Mouse (Mus musculus) frontal cortex, postnatal 10 days (tissue): ENCODE data around the gene Trim69.

Experiments used
- DNase-seq, 2 experiments: peaks; one replicate each; pipeline ENCODE4 v3.0.0; 2022; ENCODE audit warnings: low spot score in 2 of 2, mixed read lengths in 1 of 2

Trim69 gene

DNA sequence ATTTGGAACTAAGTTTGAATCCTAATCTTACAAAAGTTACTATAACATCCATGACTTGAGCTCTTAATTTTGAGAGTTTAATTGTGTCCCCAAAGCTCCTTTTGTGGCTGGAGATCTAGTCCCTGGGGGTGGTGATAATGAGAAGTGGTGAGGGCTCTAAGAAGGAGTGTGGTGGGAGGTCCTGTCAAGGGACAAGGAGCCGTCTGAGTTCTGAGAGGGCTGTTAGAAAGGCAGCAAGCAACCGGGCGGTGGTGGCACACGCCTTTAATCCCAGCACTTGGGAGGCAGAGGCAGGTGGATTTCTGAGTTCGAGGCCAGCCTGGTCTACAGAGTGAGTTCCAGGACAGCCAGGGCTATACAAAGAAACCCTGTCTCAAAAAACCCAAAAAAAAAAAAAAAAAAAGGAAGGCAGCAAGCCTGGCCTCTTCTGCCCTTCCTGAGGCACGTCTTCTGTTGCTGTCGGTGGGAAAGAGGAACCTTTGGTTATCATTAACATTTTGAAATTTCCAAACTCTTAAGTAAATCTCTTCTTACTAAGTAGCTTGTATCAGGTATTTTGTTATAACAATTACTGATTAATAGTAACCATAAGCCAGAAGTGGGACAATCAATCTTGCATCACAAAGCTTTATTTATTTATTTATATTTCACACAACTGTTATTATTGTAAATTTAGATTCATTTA is 6.7 kb upstream of the Trim69 start:
- no peak for DNase-seq

DNA sequence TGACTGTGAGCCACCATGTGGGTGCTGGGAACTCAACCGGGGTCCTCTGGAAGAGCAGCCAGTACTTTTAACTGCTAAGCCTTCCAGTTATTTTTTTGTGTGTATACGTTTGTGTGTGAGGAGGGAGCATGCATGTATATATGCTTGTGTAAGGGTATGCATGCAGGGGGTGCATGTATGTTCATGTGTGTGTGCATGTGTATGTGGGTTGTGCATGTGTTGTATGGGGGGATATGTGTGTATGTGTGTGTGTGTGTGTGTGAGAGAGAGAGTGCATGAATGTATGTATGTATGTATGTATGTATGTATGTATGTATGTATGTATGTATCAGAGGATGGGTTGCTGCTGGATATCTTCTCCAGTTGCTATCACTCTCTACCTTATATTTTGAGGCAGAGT is 6.0 kb upstream of the Trim69 start:
- DNase-seq: no peak

GRCm38 (mm10) chr2:122155292-122155691 is 5.2 kb upstream of the Trim69 start:
- no peak for DNase-seq

DNA sequence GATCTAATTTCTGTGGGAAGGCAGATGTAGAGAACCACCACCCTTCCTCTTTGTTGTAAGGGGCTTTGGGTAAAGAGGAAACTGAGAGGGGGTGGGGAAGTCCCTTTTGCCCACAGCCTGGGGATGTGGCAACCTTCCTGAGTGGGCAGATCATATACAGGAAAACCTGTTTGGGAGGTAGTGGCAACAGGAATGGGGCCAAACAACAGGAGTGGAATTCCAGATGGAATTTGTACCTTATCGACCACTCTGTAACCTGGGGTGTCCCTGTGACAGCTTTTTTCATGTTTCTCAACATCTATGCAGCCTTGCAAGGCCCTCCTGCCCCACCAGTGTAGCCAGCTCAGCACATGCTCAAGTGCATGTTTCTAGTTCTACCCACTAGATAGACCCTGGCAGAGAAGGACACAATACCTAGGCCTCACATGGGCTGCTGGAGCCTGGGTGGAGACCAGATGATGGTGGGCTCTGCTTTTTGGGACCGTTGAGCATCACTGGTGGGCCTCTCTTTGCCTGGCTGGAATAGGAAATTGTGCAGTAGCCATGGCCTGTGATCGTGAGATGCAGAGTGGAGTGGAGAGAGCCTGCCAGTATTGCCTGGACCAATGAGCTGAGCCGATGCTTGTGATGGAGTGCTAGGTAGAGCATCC is 4.3 kb upstream of the Trim69 start:
- no peak for DNase-seq

DNA sequence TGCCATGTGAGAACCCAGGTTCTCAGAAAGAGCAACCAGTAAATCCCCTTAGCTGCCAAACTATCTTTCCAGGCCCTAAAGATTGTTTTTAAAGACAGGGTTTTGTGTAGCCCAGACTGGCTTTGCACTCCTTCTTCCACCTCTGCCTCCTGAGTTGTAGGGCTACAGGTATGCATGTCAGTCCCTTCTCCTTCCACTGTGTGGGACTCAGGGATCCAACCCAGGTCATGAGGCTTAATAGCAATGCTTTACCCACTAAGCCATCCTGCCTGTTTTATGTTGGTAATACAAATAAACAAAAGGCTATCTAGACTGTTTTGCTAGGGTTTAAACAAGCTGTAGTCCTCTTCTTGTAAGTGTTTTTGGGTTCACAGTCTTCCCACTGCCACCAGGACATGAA is 2.9 kb upstream of the Trim69 start:
- no peak for DNase-seq

DNA sequence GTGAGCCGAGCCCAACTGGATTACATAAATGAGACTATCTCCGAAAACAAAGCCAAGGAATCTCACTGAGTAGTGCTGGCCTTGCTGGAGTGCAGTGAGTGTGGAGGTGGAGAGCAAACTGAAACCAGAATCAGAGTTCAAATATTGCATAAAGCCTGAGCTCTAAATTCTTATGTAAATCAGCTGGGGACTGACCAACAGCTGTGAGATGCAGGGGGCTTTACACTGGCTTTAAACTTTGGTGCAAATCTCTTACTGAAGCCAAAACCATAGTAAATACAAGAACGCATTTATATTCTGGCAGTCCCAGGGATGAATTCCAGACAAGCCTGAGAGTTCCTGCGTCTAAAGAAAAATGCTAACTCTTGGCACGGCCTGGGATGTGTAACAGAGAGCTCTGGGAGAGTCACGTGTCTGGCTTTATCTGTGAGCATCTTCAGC is 2.1 kb upstream of the Trim69 start:
- no peak for DNase-seq

GRCm38 (mm10) chr2:122159667-122160066 is 833 bp upstream of the Trim69 start:
- no peak for DNase-seq

- DNase-seq: no peak
Observed at GRCm38 (mm10) chr2:122161542-122161941, 1.0 kb downstream of the Trim69 start.

DNA sequence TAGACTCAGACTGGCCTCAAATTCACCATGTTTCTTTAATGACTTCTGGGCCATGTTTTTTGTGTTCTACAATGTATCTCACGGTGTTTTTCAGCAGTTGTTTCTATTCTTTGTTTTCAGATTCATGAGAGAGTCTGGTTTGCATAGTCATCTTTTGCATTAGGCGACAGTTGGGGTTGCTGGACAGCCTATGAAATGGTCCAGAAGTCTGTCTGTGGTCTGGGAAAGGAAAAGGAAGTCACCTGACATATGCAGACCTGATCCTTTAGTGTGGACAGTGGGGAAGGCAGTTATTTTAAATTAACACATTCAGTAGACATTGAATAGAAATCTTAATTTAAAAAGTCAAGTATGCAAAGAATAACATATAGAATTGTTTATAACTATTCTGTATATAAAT is 2.0 kb downstream of the Trim69 start:
- no peak for DNase-seq

DNA sequence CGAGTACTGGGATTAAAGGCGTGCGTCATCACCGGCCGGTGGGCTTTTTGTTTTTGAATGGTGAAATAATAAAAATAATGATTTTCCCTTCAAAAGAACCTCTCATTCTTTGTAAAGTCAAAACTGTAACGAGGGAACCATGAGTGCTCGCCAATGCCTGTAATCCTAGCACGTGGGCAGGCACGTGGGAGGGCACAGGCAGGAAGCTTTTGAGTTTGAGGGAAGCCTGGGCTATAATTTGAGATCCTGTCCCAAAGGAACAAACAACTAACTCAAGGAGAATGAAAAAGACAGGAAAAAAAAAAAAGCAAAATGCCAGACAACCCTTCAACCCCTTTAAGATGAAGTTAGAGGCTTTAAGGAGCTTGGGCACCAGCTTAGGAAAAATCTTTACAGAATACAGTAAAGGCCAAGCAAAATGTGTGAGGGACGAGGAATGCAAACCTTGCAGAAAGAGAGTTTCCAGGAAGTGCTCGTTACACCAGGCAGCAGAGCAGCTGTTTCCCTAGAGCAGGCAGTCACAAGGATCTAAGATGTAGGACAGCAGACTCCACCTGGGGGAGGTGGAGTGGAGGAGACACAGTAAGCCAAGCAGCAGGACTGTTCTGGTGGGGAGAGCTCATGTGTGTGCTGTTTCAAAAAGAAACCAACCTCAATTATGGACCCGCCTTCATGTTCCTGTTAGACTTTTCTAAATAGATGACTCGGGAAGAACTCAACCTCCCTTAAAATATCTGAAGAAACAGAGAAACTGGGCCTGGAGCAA is 3.1 kb downstream of the Trim69 start:
- DNase-seq: no peak

DNA sequence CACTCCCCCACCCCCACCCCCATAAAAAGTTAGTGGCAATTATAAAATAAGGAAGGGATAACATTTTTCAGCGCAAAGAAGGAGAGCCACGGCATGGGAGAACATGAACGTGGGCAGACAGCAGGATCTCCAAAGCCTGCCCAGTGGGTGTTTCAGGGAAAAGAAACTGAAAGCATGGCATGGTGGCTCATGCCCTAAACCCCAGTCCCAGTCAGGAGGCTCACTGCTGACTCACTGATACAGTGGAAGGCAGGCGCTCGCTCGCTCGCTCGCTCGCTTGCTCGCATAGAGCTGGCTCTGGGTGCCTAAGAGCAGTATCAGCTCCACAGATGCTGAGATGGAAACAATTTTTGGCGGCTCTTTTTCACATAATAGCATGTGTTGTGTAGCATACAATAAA is 3.8 kb downstream of the Trim69 start:
- DNase-seq: no peak

- no peak for DNase-seq
Observed at GRCm38 (mm10) chr2:122171292-122171691, 10.8 kb downstream of the Trim69 start.

DNA sequence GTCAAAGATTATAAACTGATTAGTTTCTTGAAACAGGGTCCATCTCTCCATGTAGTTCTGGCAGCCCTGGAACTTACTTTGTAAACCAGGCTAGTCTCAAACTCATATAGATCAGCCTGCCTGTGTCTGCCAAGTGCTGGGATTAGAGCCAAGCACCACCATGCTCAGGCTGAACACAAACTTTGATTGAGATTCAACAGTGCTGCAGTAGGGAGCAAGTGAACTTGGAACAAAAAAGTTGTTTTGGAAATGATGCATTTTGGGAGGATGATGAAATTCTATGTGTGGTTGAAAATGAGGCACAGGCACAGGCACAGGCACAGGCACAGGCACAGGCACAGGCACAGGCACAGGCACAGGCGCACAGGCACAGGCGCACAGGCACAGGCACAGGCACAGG is 11.7 kb downstream of the Trim69 start:
- DNase-seq: no peak

DNA sequence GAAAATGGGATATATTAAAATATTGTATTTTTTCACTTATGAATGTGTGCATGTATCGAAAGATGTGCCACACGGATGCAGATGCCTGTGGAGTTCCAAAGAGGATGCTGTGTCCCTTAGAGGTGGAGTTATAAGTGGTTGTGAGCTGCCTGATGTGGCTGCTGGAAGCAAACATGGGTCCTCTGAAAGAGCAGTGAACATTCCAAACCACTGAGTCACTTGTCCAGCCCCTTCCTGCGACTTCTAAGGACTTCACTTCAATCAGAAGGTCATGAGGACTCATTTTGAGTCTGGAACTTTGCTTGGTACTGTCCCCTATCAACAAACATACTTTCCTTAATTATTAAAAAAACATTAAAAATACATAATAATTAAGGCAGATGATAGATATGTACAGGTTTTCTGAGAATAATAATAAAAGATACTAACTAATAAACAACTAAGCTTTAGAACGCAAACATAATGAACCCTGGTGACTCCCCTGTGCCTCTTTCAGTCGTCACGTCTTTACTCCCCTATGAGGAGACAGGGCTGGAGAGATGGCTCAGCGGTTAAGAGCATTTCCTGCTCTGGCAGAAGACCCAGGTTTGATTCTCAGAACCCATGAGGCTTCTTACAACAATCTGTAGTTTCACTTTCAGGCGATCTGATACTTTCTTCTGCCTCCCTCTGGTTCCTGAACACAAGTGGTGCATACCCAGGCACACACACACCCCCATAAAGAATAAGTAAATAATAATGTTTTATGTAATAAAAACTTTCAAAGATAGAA is 19.7 kb downstream of the Trim69 start:
- DNase-seq: no peak

GRCm38 (mm10) chr2:122185086-122185485 is 24.6 kb downstream of the Trim69 start:
- DNase-seq: no peak

GRCm38 (mm10) chr2:122186106-122186505 is 25.6 kb downstream of the Trim69 start, which contains the start of the genes Patl2 and Terb2:
Gene Patl2, minus strand, starts transcription at chr2:122186189.
Gene Terb2, plus strand, starts transcription at chr2:122186272.
- DNase-seq: no peak

GRCm38 (mm10) chr2:122186751-122187150 is 26.3 kb downstream of the Trim69 start:
- DNase-seq: no peak

GRCm38 (mm10) chr2:122191849-122192248 is 31.3 kb downstream of the Trim69 start:
- DNase-seq: no peak

GRCm38 (mm10) chr2:122194509-122194929 is 34.0 kb downstream of the Trim69 start:
- DNase-seq: peak; percentile 9 to 12

DNA sequence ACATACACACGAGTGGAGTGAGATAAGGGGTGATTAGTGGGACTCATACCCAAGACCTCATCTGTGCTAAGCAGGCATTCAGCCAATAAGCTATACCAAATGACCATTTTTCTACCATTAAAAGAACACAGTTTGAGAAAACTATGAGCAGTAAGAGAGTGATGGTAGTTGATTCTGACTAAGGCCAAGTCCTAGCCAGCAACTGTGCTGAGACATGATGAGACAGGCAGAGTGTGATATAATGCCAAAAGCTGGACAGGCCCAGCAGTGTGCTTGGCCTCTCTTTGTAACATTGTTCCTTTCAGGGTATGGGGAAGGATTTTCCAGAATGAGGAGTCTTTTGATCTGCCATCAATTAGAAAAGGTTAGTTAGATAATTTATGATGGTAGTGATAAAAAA is 41.0 kb downstream of the Trim69 start:
- no peak for DNase-seq

- no peak for DNase-seq
Observed at GRCm38 (mm10) chr2:122206440-122207107, 46.1 kb downstream of the Trim69 start.
